Mouse (Mus musculus) liver (tissue): ENCODE data around the gene Olfr308.
"Not testable (repeated sequence)": the region's sequence is repeated elsewhere in the genome, so short reads cannot be mapped to it uniquely, and the experiment has no call there.

Experiments used
- DNase-seq: peaks from one replicate; pipeline ENCODE4 v3.0.0-alpha.2; 2020; ENCODE audit warnings: mixed read lengths

The Olfr308 gene

DNA sequence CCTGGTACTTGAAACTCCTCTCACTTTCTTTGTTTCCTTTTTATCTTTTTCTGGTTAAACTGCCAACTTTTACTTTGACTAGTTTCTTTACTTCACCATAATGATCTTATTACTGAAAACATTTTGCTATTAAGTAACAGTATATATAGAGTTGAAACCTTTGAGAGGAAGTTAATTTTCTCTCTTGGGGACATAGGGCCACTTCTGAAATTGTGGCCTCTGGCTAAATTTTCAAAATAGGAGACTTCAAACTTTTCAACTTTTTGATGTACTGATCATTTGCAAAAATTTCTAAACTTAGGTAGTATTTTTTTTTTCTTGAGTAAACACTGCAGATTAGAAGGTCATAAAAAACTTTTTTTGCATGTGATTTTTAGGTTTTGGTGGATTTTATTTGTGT lies at the start of gene Olfr308:
Gene Olfr308 (minus strand): TSS at position 101 of the 400 bp plus-strand sequence.
- DNase-seq = no peak

DNA sequence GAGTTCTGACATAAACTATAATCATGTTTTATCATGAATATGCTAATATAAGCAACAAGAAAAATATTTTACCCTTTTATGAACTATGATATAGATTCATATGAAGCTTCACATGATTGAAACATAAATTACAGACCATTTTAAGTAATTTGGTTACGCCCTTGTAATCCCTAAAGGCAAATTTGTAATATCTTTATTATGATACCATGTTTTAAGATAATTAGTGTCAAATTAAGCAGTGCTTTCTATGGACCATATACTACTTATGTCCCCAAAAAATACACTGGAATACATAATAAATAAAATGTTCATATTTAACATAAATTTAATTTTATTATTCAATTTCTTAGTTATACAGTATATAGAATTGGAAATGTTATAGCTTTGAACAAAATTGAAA lies 41.4 kb upstream of the Olfr308 start, which contains the start of gene Olfr305:
Gene Olfr305 (minus strand): TSS at position 101 of the 400 bp plus-strand sequence.
- no peak for DNase-seq

- DNase-seq = not testable (repeated sequence)
Observed at GRCm38 (mm10) chr7:86346296-86346695, 20.9 kb upstream of the Olfr308 start.

DNA sequence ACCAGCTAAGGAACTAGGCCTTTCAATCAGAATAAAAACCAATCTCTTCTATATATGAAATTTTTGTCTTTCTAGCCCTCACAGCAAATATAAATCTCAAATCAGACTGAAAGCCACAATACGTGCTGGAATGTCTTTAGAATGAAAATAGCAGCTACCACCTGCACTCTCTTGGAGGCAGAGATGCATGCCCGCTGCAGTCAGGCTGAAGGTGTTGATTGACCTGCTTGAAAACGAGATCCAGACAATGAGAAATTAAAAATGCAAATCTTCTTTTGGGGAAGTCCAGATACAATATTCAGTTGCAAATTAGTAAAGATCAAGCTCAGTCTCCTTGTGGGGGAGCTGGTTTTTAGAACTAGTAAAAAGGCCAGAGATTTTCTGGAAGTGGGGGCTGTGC lies 18.8 kb upstream of the Olfr308 start:
- DNase-seq = no peak

DNA sequence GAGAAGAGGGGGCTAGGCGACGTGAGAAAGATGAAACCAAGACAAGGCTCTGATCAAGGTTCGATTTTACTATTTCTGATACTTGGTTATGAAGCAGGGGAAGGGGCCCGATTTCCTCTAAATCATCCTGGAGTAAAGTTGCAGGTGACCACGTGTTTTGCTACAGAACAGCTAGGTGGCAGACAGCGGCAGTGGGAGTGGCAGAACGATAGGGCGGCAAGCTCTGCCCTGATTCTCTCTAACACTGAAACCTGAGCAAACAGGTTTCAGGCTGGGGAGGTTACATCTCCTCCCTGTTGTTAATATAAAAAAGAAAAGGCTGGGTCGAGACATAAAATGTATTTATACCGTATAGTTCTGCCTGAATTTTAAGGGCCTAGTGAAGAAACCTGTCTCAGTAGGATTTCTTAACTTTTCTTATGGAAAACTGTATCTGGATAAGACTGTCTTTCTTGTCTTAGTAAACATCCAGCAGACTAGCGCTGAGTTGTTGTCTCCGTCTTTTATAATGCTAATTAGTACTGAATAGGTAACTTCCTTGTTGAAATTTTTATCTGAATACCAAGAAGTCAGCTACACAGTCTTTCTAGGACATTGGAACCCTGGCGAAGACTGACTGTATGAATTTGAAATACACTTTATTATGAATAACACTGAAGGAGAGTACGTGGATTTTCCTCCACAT lies 17.6 kb upstream of the Olfr308 start:
- DNase-seq = no peak

DNA sequence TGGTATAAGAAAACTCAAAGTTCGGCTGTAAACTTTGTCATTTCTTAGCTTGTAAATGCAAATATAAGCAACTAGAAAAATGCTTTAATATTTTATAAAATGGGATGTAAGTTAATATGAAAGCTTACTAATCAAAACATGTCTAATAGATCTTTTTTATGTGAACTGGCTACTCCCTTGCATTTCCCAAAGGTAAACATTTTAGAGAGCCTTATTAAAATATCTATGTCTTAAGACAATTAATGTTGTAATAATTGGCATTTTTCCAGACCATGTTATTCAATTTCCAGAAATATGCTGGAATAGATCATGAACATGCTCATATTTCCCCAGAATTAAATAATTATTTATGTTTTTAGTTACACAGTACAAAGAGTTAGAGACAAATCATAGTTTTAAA lies 12.1 kb upstream of the Olfr308 start, which contains the start of gene Olfr307:
Gene Olfr307 (minus strand): TSS at position 101 of the 400 bp plus-strand sequence.
- DNase-seq = no peak

DNA sequence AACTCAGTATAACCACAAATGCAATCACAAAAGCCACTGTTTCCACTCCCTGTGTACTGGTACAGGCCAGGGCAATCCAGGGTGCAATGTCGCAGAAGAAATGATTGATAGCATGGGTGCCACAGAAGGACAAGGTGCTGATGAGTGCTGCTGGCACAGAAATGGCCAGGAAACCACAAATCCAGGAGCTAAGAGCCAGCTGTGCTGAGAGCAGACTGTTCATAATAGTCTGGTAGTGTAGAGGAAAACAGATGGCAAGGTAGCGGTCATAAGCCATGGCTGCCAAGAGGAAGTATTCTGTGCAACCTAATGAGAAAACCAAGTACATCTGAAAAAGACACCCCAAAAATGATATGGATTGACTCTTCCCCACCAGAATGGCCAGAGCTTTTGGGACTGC lies 4.1 kb downstream of the Olfr308 start:
- no peak for DNase-seq

DNA sequence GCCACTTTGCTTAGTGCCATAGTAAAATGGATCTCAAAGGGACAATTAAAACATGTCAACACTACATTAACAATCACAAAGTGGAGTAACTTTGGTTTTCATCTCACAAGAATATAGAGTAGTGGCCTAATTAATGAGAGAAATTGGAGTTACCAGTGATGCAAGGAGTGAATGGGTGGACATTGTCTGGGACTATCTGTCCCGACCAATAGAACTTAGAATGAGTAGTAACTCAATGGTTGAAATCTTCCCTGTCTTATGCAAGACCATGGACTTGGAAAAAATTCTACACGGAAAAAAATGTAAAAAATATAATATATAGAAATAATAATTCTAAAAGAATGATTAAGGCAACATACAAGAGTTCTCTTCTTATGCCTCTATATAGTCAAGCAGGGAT lies 11.8 kb downstream of the Olfr308 start, which contains the start of gene Olfr309:
Gene Olfr309 (minus strand): TSS at position 101 of the 400 bp plus-strand sequence.
- DNase-seq = no peak

GRCm38 (mm10) chr7:86277072-86277471 lies 48.4 kb downstream of the Olfr308 start, which contains the start of gene Olfr310:
Olfr310 (minus strand) TSS chr7:86277172.
- DNase-seq = no peak
